Mouse (Mus musculus) brain, adult 2 months (tissue): ENCODE results near the gene Itga2b.

Experiments
- DNase-seq: peaks from one replicate; pipeline ENCODE4 v3.0.0; 2011; ENCODE audit warnings: low read depth, low spot score

Itga2b gene

DNA sequence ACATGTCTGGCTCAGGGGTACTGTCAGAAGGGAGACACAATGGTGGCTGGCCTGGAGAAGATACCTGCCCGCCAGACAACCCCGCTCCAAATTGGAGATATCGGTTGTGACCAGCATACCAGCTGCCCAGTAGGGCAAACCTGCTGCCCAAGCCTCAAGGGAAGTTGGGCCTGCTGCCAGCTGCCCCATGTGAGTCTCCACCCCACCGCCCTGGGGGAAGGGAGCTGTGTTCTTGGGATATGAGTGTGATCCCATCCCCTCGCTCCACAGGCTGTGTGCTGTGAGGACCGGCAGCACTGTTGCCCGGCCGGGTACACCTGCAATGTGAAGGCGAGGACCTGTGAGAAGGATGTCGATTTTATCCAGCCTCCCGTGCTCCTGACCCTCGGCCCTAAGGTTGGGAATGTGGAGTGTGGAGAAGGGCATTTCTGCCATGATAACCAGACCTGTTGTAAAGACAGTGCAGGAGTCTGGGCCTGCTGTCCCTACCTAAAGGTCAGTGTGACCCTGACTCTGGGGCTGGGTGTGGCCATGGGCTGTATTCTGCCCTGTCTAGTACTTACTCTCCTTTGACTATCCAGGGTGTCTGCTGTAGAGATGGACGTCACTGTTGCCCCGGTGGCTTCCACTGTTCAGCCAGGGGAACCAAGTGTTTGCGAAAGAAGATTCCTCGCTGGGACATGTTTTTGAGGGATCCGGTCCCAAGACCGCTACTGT is 34.0 kb downstream of the Itga2b start:
- DNase-seq = no peak

GRCm38 (mm10) chr11:102434816-102435705 is 34.9 kb downstream of the Itga2b start:
- no peak for DNase-seq

DNA sequence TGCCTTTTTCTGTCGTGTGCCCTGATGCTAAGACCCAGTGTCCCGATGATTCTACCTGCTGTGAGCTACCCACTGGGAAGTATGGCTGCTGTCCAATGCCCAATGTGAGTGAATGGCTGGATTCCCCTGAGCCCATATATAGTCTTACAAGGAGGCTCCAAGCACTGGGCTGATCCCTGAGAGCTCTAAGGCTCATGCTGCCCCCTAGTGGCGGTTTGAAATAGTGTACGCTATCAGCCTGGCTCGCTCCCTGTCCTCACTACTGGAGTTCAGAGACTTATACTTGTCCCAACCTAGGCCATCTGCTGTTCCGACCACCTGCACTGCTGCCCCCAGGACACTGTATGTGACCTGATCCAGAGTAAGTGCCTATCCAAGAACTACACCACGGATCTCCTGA is 35.5 kb downstream of the Itga2b start:
- peak; percentile 94 for DNase-seq

- DNase-seq = no peak
Measured at GRCm38 (mm10) chr11:102433866-102434265, 36.1 kb downstream of the Itga2b start.

DNA sequence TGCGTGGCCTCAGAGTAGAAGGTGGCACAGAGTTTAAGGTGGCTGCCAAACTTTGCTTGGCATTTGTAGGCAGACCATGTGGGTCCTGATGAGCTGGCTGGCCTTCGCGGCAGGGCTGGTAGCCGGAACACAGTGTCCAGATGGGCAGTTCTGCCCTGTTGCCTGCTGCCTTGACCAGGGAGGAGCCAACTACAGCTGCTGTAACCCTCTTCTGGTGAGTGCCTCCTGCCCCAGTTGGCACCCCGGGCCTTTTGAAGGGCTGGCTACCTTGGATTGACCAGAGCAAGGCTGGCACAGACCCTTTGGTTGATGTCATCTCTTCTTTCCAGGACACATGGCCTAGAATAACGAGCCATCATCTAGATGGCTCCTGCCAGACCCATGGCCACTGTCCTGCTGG is 37.0 kb downstream of the Itga2b start:
- DNase-seq = peak; percentile 77

DNA sequence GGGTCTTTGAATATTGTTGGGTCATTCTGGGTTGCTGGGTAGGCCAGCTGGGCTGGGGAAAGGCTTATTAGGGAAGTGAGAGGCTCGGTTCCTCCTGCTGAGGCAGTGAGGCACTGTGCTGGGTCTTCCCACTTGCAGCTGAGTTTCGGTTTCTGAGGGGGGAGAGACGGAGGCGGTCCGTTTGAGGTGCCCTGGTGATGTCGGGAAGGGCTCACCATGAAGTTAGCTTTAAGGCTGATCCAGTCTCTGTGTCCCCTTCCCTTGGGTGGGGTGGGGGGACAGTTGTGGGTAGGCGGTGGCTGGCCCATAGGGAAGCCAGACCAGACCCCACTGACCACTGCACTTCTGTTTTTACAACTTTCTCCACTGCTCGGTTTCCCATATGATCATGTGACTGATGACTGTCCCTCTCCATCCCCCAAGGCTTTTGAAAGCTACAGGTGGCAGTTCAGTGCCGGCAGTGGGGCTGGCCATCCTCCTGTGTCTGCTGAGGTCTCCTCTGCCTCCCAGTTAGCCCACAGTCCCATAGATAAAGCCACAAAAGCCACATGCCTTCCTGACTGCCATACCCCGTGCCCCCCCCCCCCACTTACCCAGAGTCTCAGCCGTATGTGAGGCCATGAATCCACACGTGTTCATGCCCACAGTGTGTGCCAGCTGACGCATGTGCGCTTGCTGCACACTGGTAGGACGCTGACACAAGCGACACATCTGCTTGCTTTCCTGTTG is 37.6 kb downstream of the Itga2b start:
- DNase-seq = no peak

DNA sequence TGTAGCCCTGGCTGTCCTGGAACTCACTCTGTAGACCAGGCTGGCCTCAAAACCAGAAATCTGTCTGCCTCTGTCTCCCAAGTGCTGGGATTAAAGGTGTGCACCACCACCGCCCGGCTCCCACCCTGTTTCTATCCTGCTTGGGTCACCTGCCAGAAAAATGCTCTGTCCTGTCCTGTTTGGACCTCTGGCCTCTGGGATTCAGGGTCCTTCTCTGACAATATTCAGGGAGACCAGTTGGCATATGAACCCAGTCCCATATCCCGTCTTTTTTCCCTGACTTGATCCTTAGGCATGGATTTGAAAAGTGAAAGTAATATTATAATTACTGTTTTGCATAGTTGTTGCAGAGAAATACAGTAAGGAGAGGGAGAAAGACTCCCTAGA is 38.2 kb downstream of the Itga2b start:
- no peak for DNase-seq

- peak; percentile 89 for DNase-seq
Measured at GRCm38 (mm10) chr11:102431018-102431645, 38.8 kb downstream of the Itga2b start.

DNA sequence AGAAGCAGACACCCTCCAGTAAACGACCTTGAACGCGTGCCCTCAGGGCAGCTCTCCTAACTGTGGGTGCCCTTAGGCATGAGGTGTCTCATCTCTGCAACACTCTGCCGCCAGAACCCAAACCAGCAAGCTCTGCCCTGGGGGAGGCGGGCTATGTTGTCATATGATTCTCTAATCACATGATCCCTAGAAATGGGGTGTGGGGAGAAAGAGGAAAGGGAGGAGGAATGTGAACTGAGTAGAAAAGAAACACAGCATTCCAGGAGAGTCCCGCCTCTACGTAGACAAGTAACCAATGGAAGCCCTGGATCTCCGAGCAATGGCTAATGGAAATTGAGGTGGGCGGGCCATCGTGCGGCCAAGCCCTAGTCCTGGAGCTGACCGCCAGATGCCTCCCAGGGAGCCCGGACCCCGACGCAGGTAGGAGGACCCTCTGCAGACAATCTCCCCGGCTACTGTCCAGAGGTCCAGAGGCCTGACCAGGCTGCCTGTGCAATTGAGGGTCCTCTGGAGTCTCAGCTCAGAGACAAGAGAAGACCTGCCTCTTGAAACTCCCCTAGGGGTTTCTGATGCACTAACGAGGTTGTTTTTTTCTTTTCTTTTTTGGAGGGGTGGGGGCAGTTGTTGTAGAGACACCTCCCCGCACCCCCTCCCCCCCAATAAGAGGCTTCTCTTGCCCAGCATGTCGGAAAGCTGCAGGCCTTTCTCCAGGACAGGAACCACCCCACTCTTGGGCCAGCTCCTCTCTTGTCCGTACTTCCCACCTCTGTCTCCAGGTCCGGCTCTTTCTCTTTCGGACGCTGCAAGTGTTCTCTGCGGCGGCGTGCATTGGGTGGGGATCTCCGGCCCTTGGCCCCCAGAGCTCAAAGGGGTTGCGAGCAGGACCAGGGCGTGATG is 39.6 kb downstream of the Itga2b start, which contains the start of gene Grn:
Grn (plus strand) TSS at position 195 of the 897 bp plus-strand sequence.
- peak; percentile 99 for DNase-seq

DNA sequence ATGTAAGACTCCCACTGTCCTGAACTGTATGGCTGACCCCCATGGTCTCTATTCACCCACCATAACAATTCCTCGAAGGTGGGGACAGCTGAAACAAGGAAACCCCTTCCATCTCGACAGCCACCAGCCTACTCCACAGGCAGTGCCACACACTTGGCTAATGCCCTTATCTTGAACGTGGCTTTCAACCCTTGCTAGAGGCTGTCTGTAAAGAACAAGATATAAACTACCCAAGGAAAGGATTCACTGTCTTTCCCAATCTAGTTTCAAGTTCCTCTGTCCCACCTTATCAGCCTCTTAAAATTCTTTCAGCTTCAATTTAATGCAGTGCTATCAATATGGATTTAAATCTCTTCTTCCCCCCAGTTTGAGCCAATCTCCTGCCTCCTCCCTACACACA is 40.4 kb downstream of the Itga2b start:
- DNase-seq = no peak

- DNase-seq = no peak
Measured at GRCm38 (mm10) chr11:102428981-102429540, 40.9 kb downstream of the Itga2b start.

- DNase-seq = no peak
Measured at GRCm38 (mm10) chr11:102425555-102426316, 44.2 kb downstream of the Itga2b start.

GRCm38 (mm10) chr11:102424666-102425065 is 45.3 kb downstream of the Itga2b start:
- no peak for DNase-seq

GRCm38 (mm10) chr11:102421559-102421958 is 48.4 kb downstream of the Itga2b start:
- DNase-seq = no peak

DNA sequence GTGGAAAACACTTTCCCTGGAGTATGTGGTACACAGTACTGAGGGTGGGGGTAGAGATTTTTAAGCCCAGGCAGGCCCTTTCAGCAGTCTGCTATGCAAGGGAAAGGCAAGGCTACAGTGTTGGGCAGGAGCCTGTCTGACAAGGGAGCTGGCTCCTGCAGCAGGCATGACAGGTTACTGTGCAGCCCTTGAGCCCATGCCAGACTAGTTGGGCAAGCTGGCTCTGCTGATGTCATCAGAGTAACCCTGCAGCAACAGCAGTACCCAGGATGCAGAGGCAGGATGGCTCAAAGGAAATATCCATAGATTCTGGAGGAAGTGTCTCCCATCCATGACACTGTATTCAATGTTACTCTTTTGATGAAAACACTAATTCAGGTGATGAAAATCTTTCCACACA is 51.0 kb downstream of the Itga2b start:
- no peak for DNase-seq

GRCm38 (mm10) chr11:102417160-102417559 is 52.8 kb downstream of the Itga2b start:
- no peak for DNase-seq

DNA sequence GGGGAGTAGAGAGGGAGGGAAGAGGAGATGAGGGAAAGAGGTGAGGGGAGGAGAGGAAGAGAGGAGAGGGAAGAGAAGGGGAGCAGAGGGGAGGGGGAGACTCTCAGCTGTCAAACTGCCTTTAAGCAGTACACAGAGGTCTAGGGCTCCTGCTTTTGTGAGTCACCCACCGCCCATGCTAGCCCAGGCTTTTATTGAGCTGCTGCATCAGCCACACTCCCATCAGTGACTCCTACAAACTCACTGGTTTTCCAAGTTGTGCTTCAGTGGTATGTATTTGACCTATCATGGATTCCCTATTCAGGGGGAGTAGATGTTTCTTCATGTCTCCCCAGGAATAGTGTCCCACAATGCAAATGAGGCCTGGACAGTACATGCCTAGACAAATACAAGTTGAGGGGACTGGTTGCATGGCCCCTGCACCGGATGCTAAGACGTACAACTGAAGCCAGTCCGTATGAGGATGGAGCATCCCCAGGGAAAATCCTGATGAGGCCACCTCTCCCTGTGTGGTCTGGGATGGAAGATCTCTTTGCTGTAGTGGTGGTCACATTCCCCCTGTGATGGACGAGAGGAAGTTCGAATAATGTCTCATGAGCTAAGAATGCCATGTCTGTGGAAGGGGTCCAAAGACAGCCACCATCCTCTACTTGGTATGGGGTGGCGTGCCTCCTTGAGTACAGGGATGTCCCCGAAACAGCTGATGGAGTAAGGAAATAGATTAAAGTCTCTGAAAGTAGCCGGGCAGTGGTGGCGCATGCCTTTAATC is 54.7 kb downstream of the Itga2b start:
- no peak for DNase-seq

DNA sequence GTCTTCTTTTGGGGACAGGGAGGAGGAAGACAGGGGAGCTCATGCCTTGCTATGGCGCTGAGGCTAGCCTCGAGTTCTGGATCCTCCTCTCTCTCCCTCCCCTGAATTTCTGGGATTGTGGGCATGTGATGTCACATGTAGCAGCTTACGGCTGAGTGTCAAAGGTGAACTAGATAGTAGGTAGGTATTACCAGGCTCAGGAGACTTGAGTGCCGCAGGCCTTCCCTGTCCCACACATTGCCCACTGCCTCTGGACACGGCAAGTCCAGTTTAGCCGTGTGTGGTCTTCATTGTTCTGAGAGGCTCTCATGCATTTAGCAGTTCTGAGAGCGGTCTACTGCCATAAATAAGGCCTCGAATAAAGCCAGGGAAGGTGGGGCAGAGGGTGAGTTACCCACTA is 56.9 kb downstream of the Itga2b start:
- no peak for DNase-seq

DNA sequence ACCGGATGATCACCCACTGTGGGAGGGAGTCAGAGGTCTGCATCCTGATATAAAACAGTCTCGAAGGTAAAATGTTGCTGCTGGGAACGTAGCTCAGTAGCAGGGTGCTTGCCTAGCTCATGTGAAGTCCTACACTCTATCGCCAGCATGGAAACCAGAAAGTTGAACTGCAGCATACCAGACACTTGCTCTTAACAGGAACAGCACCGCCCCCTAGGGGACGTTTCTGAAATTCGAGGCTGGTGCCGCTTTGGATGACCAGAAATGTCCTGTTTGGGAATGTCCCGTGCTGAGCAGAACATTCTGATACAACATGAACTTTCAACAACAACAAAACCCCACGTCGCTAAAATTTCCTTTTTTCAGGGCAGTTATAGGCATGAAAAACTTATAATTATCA is 58.2 kb downstream of the Itga2b start:
- DNase-seq = peak; percentile 97
